Mouse (Mus musculus) left cerebral cortex, postnatal 14 days (tissue): ENCODE data around the gene Krt12. TPM values are rescaled to one million over a fixed set of nuclear protein-coding genes. Genes with fewer than 3 reads are reported as not detected.

Experiments used
- total RNA-seq, 2 experiments: library from RNA; stranded (reverse); gene quantifications; 2 replicates each; pipeline ENCODE4 v1.2.3; 2021

The Krt12 gene
- total RNA-seq, 2 experiments from 2014 or later: 8.5 to 9.7 TPM

Other genes with a start within 250 kb of the Krt12 start
- gene Smarce1, start 191.2 kb downstream of the Krt12 start, total RNA-seq: 10 to 100 TPM; 67.1 to 73.7 TPM
- 10 to 100 TPM; 27.7 to 30.0 TPM for gene Krt222, start 178.2 kb downstream of the Krt12 start, total RNA-seq
- not detected for gene Krt24, start 137.0 kb downstream of the Krt12 start, total RNA-seq
- not detected for gene Krt25, start 99.3 kb downstream of the Krt12 start, total RNA-seq
- under 1 TPM; 0.13 to 0.17 TPM for gene Krt26, start 84.3 kb downstream of the Krt12 start, total RNA-seq
- gene Krt27, start 71.2 kb downstream of the Krt12 start, total RNA-seq: not detected
- under 1 TPM; 0.22 to 0.34 TPM for gene Krt28, start 47.4 kb downstream of the Krt12 start, total RNA-seq
- 10 to 100 TPM; 12.2 to 13.8 TPM for gene Krt10, start 32.9 kb downstream of the Krt12 start, total RNA-seq
- gene Krt20, start 15.9 kb upstream of the Krt12 start, total RNA-seq: not detected
- not detected for gene Krt23, start 70.9 kb upstream of the Krt12 start, total RNA-seq
- gene Krt39, start 99.1 kb upstream of the Krt12 start, total RNA-seq: not detected
- not detected for gene Krt40, start 120.9 kb upstream of the Krt12 start, total RNA-seq
- not detected for gene Krtap3-3, start 128.6 kb upstream of the Krt12 start, total RNA-seq
- not detected for gene Krtap3-2, start 134.6 kb upstream of the Krt12 start, total RNA-seq
- gene Gm11939, start 137.2 kb upstream of the Krt12 start, total RNA-seq: not detected
- not detected for gene Krtap3-1, start 144.4 kb upstream of the Krt12 start, total RNA-seq
- gene Krtap1-5, start 158.8 kb upstream of the Krt12 start, total RNA-seq: not detected
- not detected for gene Krtap1-4, start 161.4 kb upstream of the Krt12 start, total RNA-seq
- not detected for gene Krtap1-3, start 169.1 kb upstream of the Krt12 start, total RNA-seq
- not detected for gene Krtap9-3, start 175.8 kb upstream of the Krt12 start, total RNA-seq
- gene Gm11938, start 181.0 kb upstream of the Krt12 start, total RNA-seq: not detected
- gene Gm11937, start 187.9 kb upstream of the Krt12 start, total RNA-seq: not detected
- gene Krtap2-4, start 192.6 kb upstream of the Krt12 start, total RNA-seq: not detected
- not detected for gene Gm11562, start 198.2 kb upstream of the Krt12 start, total RNA-seq
- gene Krtap4-1, start 206.0 kb upstream of the Krt12 start, total RNA-seq: not detected
- not detected for gene Krtap4-2, start 212.8 kb upstream of the Krt12 start, total RNA-seq
- gene Krtap4-7, start 221.8 kb upstream of the Krt12 start, total RNA-seq: not detected
- gene Gm11555, start 228.0 kb upstream of the Krt12 start, total RNA-seq: not detected
- gene Gm11563, start 236.7 kb upstream of the Krt12 start, total RNA-seq: not detected
- gene Krtap4-6, start 243.7 kb upstream of the Krt12 start, total RNA-seq: not detected